Mouse (Mus musculus) kidney, adult 2 months (tissue): ENCODE measurements around the gene Fam171a2. TPM values are rescaled to one million over a fixed set of nuclear protein-coding genes. Genes with fewer than 3 reads are reported as not detected.

Experiments
- DNase-seq: peaks from one replicate; pipeline ENCODE4 v3.0.0; 2021
- H3K27ac ChIP-seq: fragments of 200-500 bp; 2 replicates; pipeline ENCODE4 v1.5.1; 2012; ENCODE audit warnings: low read depth, low read length, control low read depth, inconsistent platforms; ENCODE audit not compliant: insufficient read depth
- H3K27me3 ChIP-seq: fragments of 200-500 bp; replicated peaks from 2 replicates; pipeline ENCODE4 v1.6.1; 2012; ENCODE audit warnings: mild to moderate bottlenecking, moderate library complexity, low read length, inconsistent platforms; ENCODE audit not compliant: control insufficient read depth, insufficient read depth
- H3K36me3 ChIP-seq: fragments of 200-500 bp; 2 replicates; pipeline ENCODE4 v1.6.1; 2012; ENCODE audit warnings: mild to moderate bottlenecking, moderate library complexity, low read length, inconsistent platforms; ENCODE audit not compliant: control insufficient read depth, insufficient read depth
- H3K4me1 ChIP-seq: fragments of 200-500 bp; 2 replicates; pipeline ENCODE4 v1.6.1; 2011; ENCODE audit warnings: low read length; ENCODE audit not compliant: control insufficient read depth, insufficient read depth
- H3K4me3 ChIP-seq: fragments of 200-500 bp; 2 replicates; pipeline ENCODE4 v1.5.1; 2011; ENCODE audit warnings: mild to moderate bottlenecking, low read depth, low read length, control low read depth; ENCODE audit not compliant: insufficient read depth
- CTCF ChIP-seq: fragments of 200-500 bp; conservative IDR thresholded peaks from 2 replicates; pipeline ENCODE4 v1.5.1; 2011; ENCODE audit warnings: low read depth, mild to moderate bottlenecking, control low read depth, low read length, moderate library complexity, mixed read lengths; ENCODE audit not compliant: insufficient read depth, insufficient read length
- POLR2A ChIP-seq: fragments of 200-500 bp; IDR thresholded peaks from one replicate; pipeline ENCODE4 v1.6.1; 2011; ENCODE audit warnings: low read depth, low read length, control low read depth
- WGBS: fragments of 180-500 bp; shearing (Covaris S2); methylation state at CpG from one replicate; pipeline ENCODE4 v1.1.7; 2018; 5-methylcytosine and 5-hydroxymethylcytosine counted together
- polyA plus RNA-seq: library from polyadenylated mRNA; depleted of rRNA; stranded (reverse); fragments of >200 nt; gene quantifications from 2 replicates; pipeline ENCODE4 v1.2.3, GENCODE M21; 2012

Fam171a2 gene
- polyA plus RNA-seq, 1 experiment, result 18.9 TPM

DNA sequence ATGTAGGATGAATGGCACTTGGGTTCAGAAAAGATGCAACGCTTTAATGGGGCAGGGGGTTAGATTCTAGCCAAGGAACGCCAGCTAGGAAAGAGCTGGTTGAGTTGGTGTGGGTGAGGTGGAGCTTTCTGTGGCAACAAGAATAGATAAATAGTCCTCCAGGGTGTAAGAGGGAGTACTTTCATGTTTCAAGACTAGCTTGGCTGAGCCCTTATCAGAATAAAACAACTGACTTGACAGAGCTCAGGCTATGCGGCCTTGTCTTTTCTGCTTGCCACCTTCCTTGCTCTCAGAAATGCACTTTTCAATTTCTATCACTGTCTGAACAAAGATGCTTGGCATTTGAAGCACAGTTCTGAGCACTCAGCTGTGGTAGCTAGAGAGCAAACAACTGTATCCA, 27.5 kb upstream of the Fam171a2 start:
- Histone ChIP-seq H3K4me1 (no peaks in the 10 kb centered on the region), H3K36me3 (peaks cover 2% of the 10 kb centered on the region; the same call in 1 of the 2 replicates), H3K27ac (no peak overlapping the region), H3K27me3 (no peaks in the 10 kb centered on the region), H3K4me3 (no peak overlapping the region)
- TF ChIP-seq CTCF (no peak), POLR2A (no peak)
- WGBS, result 96% methylated on average over 3 of the region's 3 CpGs
- DNase-seq, result no peak

DNA sequence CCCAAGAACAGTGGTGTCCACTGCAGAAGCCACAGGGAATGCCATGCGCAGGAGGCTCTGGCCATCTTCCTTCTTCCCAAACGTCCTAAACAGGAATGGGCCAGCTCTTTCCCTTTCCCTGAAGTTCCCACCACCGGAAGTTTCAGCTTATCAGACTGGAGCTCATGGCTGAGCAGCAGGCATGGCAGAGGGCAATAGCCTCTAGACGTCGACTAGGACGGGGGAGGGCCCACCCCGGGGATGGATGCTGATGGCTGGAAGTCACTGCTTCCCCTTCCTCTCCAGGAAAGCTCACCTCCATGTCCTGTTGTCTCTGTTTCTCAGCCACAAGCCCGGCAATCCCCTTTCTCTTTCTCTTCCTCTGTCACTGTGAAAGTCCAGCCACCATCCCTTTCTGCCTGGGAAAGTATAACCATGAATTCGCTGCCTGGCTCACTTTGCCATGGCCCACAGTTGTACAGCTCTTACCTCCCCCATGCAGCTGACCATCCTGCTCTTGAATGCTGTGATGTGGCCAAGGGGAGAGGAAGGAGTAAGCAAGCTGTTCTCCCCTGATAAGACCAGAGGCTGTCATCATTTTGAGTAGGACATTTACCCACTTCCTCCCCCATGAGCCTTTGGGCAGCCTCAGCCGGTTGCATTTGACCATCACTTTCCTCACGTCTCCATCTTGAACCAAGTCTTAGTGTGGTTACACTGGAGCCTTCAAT, 22.3 kb upstream of the Fam171a2 start, which contains the start of gene Itga2b:
Gene Itga2b, minus strand, starts transcription at position 475 of the 710 bp plus-strand sequence.
- H3K27ac ChIP-seq, result no peak within 1 kb of the TSS
- no peaks in the 10 kb centered on the region for H3K36me3 ChIP-seq
- no peak for DNase-seq
- no peaks in the 10 kb centered on the region for H3K27me3 ChIP-seq
- H3K4me3 ChIP-seq, result no peak within 1 kb of the TSS
- TF ChIP-seq CTCF (no peak), POLR2A (no peak)
- H3K4me1 ChIP-seq, result peaks cover 13% of the 10 kb centered on the region
- WGBS, result 51% methylated on average over 11 of the region's 11 CpGs

DNA sequence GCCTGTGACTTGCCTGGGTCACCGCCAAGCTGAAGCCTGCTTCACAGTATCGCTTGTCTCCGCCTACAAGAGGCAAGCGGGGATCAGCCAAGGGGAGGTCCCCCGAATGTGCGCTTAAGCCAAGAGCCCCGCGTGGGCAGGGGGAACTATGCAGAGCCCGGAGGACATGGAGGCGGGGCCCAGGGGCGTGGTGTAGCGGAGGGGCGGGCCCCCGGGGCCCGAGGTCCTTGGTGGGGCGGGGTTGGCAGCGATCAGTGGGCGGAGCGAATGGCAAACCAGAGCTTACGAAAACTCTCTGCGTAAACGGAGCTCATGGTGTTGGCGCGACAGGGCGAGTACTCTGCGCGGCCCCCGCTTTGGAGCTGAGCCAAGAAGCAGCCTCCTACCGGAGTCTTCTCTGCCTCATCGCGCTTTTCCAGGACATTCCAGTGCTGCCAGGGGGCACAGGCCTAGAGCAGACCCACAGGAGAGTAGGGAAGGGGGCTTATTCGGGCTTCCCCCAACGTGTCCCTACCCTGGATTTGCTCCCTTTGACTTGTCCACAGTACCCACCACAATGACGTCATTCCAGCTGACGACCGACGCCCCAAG, 19.7 kb upstream of the Fam171a2 start:
- Histone ChIP-seq H3K36me3 (no peaks in the 10 kb centered on the region), H3K4me3 (peak overlapping the region; percentile 45), H3K27me3 (no peaks in the 10 kb centered on the region), H3K4me1 (peaks cover 13% of the 10 kb centered on the region), H3K27ac (peak overlapping the region; percentile 32; the same call in 1 of the 2 replicates)
- peak; percentile 98 for DNase-seq
- WGBS, result under 1% methylated on average over 36 of the region's 37 CpGs
- TF ChIP-seq POLR2A (no peak), CTCF (0 out of 2 replicates have a peak, but pooled peaks have one; percentile 11)

DNA sequence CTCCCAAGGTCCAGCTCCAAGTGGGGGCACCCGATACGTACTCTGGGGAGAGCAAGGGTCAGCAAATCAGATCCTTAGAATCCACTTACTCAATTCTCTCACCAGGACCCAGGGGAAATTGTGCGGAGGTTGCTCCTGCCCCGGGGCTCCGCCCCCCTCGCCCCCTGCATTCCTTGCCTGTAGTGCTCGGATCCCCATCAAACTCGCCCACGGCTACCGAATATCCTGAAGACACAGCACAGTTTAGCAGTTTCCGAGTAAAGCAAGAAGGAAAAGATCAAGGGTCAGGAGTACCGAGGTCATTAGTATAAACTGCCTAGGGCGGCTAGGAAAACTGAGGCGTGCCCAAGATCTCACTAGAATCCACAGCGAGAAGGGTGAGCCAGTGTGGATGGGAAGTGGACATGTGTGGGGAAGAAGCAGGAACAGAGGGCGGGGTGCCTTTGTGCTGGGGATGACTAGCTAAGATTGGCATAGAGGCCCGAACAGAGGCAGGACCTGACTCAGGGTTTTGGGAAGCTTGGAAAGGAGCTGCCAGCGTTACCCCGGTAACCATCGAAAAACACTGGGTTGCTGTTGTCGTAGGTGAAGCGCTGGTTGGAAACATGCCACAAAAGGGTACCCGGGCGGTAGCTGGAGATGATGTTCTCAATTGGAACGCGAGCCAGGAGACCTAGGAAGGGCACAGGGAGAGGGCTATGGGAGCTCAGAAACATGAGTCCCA, 18.4 kb upstream of the Fam171a2 start:
- Histone ChIP-seq H3K27me3 (no peaks in the 10 kb centered on the region), H3K27ac (no peak overlapping the region), H3K4me1 (peaks cover 19% of the 10 kb centered on the region), H3K36me3 (no peaks in the 10 kb centered on the region), H3K4me3 (no peak overlapping the region)
- no peak for TF ChIP-seq POLR2A
- TF ChIP-seq CTCF, result no peak
- peak; percentile 76 for DNase-seq
- WGBS, result 19% methylated on average over 26 of the region's 26 CpGs

DNA sequence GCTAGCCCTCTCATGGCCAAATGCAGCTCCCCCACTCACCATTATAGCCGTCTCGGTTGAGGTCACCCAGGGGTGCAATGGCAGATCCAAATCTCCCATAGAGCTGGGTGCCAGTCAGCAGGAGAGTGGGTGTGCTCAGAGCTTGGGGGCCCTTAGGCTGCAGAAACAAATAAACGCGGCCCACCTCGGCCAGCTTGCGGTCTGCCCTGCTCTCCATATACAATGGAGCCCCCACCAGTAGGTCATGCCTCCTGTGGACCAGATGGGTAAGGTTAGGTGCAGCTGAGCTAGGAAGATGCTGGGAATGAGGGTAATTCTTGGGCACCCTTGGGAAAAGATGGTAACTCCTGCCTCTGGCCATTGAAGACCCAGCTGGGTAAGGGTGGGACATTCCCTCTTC, 17.4 kb upstream of the Fam171a2 start:
- WGBS, result 92% methylated on average over 6 of the region's 6 CpGs
- DNase-seq, result no peak
- peaks cover 19% of the 10 kb centered on the region for H3K4me1 ChIP-seq
- H3K4me3 ChIP-seq, result no peak overlapping the region
- H3K36me3 ChIP-seq, result no peaks in the 10 kb centered on the region
- TF ChIP-seq CTCF (no peak), POLR2A (no peak)
- no peak overlapping the region for H3K27ac ChIP-seq
- no peaks in the 10 kb centered on the region for H3K27me3 ChIP-seq

DNA sequence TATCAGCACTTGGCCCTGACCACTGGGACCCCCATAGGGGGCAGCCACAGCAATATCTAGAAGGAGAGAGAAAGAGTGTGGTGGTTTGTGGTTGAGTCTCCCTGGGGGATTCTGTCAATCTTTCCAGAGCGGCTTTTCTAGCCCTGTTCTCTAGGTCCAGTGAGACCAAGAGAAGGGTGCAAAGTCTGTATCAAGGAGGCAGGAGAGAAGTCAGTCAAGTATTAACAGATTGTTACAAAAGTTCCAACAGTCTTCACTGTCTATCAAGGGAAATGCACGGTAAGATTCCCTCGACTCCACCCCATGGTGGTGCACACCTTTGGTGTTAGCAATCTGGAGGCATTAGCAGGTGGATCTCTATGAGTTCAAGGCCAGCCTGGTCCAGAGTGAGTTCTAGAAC, 14.3 kb upstream of the Fam171a2 start:
- H3K27me3 ChIP-seq, result no peaks in the 10 kb centered on the region
- peak; percentile 82 for DNase-seq
- TF ChIP-seq POLR2A, result no peak
- no peak for TF ChIP-seq CTCF
- no peaks in the 10 kb centered on the region for H3K36me3 ChIP-seq
- H3K27ac ChIP-seq, result peak overlapping the region; percentile 35; the same call in 1 of the 2 replicates
- H3K4me3 ChIP-seq, result no peak overlapping the region
- peaks cover 12% of the 10 kb centered on the region for H3K4me1 ChIP-seq
- 57% methylated on average over 3 of the region's 3 CpGs for WGBS

DNA sequence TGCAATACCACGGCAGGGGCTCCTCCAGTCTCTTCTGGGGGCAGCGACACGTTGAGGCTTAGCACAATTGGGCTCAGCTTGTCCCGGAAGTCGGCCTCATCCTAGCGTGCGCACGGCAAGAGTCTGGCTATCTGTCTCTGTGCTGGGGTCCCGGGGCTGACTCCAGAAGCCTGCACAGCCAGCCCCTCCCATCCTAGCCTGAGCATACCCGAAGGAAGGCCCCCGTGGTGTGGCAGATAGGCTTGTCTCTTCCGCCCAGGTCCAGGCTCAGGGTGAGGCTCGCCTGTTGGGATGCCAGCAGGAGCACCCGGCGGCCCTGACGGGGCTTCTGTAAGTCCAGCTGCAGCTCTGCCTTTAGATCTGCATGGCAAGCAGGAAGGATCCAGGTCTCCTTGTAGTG, 13.1 kb upstream of the Fam171a2 start:
- no peaks in the 10 kb centered on the region for H3K27me3 ChIP-seq

More for the DNA sequence above, 13.1 kb upstream of the Fam171a2 start:
- 78% methylated on average over 16 of the region's 16 CpGs for WGBS
- DNase-seq, result no peak
- Histone ChIP-seq H3K27ac (no peak overlapping the region), H3K36me3 (no peaks in the 10 kb centered on the region), H3K4me1 (peaks cover 6% of the 10 kb centered on the region), H3K4me3 (no peak overlapping the region)
- TF ChIP-seq POLR2A (no peak), CTCF (no peak)
